Mouse (Mus musculus): ENCODE measurements at regions not wholly inside any gene's neighbourhood (a gene's known extent, or its start where the extent isn't known, plus 50 kb on each side); places are given as distances from the start of the nearest gene placed in this dataset.

DNA sequence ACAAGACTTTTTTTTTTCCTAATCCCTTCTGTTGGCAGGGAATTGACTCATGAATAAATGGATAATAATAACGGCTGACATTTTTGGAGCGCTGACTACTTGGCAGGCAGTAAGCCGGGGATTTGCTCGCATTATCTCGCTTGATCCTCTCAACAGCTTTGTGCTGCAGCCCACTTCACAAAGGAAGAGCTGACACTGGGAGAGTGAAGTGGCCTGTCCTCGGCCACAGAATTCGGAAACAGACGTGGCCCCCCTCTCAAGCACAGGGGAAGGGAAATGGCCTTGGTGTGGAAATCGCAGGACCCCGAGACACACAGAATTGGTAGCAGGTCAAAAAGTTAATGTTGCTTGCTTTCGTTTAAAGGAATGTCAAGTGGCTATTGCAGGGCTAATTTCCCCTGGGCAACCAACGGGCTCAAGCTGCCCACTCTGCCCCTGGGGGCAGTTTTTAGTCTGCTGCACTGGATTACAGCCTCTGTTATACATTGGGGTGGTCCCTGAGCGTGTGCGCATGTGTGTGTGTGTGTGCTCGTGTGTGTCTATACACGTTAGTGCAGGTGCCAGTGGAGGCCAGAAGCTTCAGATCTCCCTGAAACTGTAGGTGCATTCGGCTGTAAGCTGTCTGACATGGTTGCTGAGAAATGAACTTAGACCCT is 483.1 kb downstream of the Plcl1 start:
- DNase-seq (ENCODE audit: low spot score in 2 of 2), result no peak

DNA sequence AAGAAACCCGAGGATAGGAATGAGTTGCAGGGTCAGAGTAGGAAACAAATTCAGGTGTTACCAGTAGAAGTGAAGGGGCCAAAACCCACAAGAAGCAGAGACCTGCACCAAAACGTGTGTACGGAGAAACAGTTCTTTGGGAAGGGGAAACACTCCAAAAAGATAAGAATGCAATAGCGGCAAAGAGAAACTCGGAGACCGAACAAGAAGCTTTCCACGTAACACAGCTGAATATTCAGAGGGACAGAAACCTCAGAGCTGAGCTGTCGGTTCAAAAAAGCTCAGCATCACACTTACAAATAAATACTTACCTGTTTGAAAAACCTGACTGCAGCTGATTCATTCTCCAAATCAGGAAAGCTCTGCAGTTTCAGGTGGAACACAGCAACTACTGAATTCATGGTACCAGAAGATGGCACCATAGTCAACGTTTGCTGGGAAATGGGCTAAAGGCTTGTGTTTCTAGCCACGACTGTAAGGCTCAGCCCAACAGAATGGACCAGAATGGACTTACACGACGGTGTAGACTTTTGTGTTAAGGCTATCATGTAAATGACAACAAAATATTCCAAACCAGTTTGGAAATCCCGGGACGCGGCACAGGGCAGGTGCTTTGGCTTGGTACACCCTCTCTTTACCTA is 484.9 kb downstream of the Plcl1 start:
- DNase-seq (ENCODE audit: low spot score in 2 of 2), result no peak

DNA sequence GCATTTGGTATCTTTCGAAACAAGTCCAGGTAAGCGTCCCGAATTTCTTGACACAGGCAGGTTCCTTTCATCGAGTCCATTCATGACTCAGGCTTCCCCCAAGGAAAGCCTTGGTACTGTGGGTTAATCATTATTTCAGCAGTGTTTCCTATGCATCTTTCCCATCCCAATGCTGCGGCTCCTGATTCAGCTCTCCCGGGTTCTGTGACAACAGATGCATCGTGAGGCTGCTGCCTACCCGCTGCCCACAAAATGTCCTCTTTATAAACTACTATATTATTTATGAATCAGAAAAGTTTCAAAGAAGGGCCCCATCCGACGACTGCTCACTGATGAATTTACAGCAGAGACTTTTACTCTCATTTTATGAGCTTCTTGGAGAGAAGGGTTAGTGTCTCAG is 486.2 kb downstream of the Plcl1 start:
- DNase-seq (ENCODE audit: low spot score in 2 of 2), result no peak

GRCm38 (mm10) chr1:55897572-55897971 is 491.9 kb downstream of the Plcl1 start:
- no peak for DNase-seq (ENCODE audit: low spot score in 2 of 2)

GRCm38 (mm10) chr1:55898031-55898430 is 492.3 kb downstream of the Plcl1 start:
- DNase-seq (ENCODE audit: low spot score in 2 of 2), result no peak

- DNase-seq (ENCODE audit: low spot score in 2 of 2), result no peak
These were observed 494.3 kb downstream of the Plcl1 start for GRCm38 (mm10) chr1:55900033-55900432.

- no peak for DNase-seq (ENCODE audit: low spot score in 2 of 2)
These were observed 497.5 kb downstream of the Plcl1 start for GRCm38 (mm10) chr1:55903177-55903576.

DNA sequence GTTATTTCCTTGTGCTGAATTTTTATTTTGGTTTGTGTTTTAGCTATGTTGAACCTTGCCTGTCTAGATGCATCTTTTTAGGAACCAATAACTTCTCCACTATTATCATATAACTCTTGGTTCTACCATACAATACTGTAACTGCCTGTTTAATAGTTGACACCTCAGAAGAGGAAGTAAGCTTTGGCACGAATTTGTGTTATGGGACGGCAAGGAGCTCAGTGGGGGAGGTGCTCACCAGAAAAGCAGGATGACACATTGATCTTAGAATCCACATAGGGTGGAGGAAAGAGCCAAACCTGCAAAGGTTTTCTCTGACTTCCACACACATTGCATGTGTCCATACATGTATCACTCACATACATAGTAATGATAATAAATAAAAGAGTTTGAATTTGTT is 498.9 kb downstream of the Plcl1 start:
- no peak for DNase-seq (ENCODE audit: low spot score in 2 of 2)

DNA sequence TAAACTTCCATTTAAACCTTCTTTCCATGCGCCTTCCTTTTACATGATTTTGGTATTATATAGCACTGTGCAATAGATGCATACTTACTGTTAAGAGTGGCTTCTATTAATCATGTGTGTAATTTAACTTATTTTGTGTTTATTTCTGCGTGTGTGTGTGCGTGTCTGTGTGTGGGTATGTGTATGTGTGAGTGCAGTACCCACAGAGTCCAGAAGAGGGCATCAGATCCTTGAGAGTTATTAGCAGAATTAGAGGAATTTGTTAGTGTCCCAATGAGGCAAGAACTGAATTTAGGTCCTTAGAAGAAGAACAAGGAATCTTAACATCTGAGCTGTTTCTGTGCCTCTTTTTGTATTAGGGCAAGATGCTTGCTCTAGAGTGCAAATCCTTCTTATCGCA is 499.5 kb downstream of the Plcl1 start:
- DNase-seq (ENCODE audit: low spot score in 2 of 2), result no peak

DNA sequence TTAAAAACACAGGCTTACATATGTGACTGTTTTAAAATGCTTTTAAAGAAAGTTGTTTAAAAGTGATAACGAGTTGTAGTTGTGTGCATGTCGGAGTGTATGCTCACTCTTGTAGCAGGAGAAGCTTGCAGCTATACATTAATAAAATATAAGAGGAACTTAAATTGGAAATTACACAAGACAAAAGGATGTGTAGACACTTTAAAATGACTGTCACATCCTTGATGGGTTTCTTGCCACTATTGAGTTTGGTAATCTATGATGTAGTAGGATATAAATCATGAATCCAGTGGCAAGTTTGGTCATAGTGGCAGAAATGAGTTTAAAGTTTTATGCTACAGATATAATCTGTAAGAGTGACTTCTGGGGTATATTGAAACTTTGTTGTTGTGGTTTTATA is 504.3 kb downstream of the Plcl1 start:
- no peak for DNase-seq (ENCODE audit: low spot score in 2 of 2)

- DNase-seq (ENCODE audit: low spot score in 2 of 2), result no peak
These were observed 508.6 kb downstream of the Plcl1 start for GRCm38 (mm10) chr1:55914284-55914683.

DNA sequence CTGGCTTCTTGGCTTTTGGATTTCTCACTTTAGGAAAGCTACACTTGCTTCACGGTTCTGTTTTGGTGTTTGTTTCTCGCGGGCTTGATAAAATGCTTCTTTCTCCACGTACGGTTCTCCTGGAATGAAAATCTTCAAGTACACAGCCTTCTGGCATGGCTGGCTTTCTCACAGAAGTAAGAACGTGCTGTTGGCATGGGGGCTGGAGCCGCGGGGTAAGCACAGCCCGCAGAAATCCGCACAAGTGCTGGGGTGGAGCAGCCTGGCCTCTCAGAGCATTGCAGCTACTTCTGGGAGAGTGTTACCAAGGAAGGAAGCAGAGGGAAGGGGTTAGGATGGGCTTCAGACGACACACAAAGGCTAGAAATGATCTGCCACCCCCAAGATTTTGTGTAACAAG is 510.2 kb downstream of the Plcl1 start:
- DNase-seq (ENCODE audit: low spot score in 2 of 2), result no peak

DNA sequence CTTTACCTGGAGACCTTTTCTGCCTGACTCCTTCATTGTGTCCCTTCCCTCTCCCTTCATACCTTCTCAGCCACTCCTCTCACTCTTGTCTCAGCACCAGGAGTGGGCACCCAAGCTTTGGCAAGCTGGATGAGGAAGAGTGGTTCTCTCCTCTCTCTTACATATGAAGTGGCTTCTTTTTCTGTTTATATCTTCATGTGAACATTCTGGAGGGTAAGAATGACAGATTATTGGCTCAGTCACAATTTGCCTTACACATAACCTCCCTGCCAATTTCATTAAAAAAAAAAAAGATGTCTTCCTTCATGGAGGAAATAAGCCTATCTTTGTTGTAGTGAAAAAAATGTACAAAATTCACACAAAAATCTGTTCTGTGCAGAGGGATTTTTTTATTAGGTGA is 513.8 kb downstream of the Plcl1 start:
- DNase-seq (ENCODE audit: low spot score in 2 of 2), result no peak

- no peak for DNase-seq (ENCODE audit: low spot score in 2 of 2)
These were observed 541.2 kb downstream of the Plcl1 start for GRCm38 (mm10) chr1:55946786-55947549.

GRCm38 (mm10) chr1:55947618-55948283 is 542.0 kb downstream of the Plcl1 start:
- DNase-seq (ENCODE audit: low spot score in 2 of 2), result no peak

DNA sequence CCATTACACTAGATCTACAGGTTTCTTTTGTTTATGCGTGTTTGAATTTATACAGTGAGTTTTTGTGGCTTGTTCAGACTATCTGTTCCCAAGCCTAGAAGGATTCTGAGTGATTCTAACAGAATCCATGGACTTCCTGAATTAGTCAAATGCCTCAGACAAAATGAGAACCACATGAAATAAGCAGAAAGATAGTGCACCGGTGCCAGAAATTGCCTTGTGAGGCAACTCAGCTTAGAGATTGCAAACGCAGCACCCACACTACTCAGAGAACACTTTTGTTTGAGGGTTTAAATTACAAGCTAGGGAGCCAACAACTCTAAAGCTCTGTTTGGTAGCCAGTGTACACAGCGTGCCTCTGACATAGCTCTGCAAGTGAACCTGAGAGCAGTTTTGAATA is 543.9 kb downstream of the Plcl1 start:
- no peak for DNase-seq (ENCODE audit: low spot score in 2 of 2)

GRCm38 (mm10) chr1:55957804-55958445 is 552.2 kb downstream of the Plcl1 start:
- no peak for DNase-seq (ENCODE audit: low spot score in 2 of 2)

DNA sequence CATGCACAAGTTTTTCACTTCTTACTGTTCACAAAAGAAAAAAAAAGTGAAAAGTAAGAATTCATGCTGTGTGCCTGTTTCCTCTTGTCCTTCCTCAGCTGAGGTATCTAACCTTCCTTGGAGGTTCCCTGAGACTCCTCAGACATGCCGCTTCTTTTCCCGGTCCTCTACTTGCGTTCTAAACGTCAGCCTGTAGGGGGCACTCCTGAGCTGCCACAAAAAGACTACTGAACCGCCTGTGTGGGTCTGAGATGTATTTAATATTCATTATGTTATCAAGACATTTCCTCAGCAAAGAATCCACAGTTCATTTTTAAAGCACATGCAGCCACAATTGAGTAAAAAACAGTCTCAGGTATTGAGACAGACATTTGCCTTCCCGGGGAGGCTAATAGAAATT is 554.6 kb downstream of the Plcl1 start:
- peak; percentile 4 to 35 for DNase-seq (ENCODE audit: low spot score in 2 of 2)

- DNase-seq (ENCODE audit: low spot score in 2 of 2), result no peak
These were observed 558.1 kb downstream of the Plcl1 start for GRCm38 (mm10) chr1:55963867-55964266.

DNA sequence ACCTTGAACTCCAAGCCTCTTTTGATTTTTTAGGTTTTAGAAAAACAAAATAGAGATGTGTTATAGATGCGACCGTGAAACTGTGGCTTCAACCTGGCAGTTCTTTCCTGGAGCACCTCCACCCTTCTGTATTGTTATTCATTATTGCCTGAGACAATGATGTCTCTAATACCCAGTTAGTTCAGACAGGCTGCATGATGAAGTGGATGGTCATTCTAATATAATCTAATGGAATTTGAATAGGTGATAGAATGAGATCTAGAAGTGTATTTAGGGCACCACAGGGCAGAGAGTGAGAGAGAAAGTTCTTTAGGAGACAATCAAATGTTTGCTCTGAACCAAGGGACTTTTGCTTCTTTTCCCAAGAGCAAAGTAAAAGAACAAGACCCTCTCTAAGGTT is 560.6 kb downstream of the Plcl1 start:
- DNase-seq (ENCODE audit: low spot score in 2 of 2), result no peak

- no peak for DNase-seq (ENCODE audit: low spot score in 2 of 2)
These were observed 562.1 kb downstream of the Plcl1 start for GRCm38 (mm10) chr1:55967869-55968268.

Data from adrenal gland, postnatal 4 days (tissue).